Mouse (Mus musculus) telencephalon, adult 2 months (tissue): ENCODE data around the gene Gnai3.

Experiments used
- DNase-seq: peaks from one replicate; pipeline ENCODE4 v3.0.0-alpha.2; 2011; ENCODE audit warnings: low read depth, low spot score

The Gnai3 gene

GRCm38 (mm10) chr3:108083904-108084407 lies 62.0 kb downstream of the Gnai3 start:
- DNase-seq, result no peak

- DNase-seq, result no peak
Observed at GRCm38 (mm10) chr3:108083161-108083560, 62.8 kb downstream of the Gnai3 start.

- DNase-seq, result no peak
Observed at GRCm38 (mm10) chr3:108082251-108082875, 63.6 kb downstream of the Gnai3 start.

GRCm38 (mm10) chr3:108081681-108082080 lies 64.3 kb downstream of the Gnai3 start:
- no peak for DNase-seq

GRCm38 (mm10) chr3:108076836-108077235 lies 69.1 kb downstream of the Gnai3 start:
- DNase-seq, result no peak

- DNase-seq, result no peak
Observed at GRCm38 (mm10) chr3:108072983-108073569, 72.9 kb downstream of the Gnai3 start.

- no peak for DNase-seq
Observed at GRCm38 (mm10) chr3:108070295-108071293, 75.4 kb downstream of the Gnai3 start.

- DNase-seq, result no peak
Observed at GRCm38 (mm10) chr3:108069231-108069870, 76.6 kb downstream of the Gnai3 start.

- DNase-seq, result no peak
Observed at GRCm38 (mm10) chr3:108068826-108069225, 77.1 kb downstream of the Gnai3 start.

- DNase-seq, result no peak
Observed at GRCm38 (mm10) chr3:108067370-108067934, 78.5 kb downstream of the Gnai3 start.

- no peak for DNase-seq
Observed at GRCm38 (mm10) chr3:108065551-108065950, 80.4 kb downstream of the Gnai3 start.

GRCm38 (mm10) chr3:108064672-108065071 lies 81.3 kb downstream of the Gnai3 start:
- no peak for DNase-seq

GRCm38 (mm10) chr3:108062648-108063047 lies 83.3 kb downstream of the Gnai3 start:
- no peak for DNase-seq

GRCm38 (mm10) chr3:108061420-108061819 lies 84.5 kb downstream of the Gnai3 start:
- DNase-seq, result peak; percentile 70
